Comparison of ENCODE assay signal across 8 mouse cellular contexts in the genomic region with DNA sequence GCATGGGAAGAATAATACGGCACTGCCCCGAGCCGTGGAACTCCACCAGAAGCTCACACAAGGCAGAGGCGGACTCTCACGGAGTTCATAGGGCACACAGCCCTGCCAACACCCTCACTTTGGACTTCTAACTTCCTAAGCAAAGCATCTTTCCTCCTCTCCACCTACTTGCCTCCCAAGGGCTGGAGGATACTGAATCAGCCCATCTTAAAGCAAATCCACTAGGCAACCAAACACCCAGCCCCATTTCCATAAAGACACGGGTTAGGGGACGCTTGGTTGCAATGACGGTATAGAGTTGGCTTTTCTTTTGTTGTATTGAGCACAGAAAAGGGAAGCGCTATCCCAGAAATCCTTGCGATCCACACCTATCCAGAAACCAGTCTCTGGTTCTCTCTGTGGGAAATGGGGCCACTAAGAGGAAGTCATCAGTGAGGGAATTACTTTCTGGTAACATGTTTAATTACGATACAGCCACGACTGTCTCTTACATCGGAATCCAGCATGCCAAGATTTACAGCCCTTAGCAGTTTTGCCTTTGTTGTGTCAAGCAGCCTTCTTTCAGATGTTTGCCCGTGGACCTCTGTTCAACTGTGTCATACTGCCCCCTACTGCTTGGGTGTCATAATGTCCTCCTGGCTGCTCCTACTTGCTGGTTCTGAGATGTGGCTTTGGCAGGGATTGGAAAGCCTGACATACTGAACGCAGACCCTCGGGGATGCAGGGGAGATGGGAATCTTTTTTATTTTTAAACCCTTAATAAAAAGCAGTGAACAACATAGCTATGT.
DNase-seq lines count a peak whose midpoint lies in the region; ATAC-seq lines count a peak whose summit lies in the region.

No protein-coding gene starts in this region.

- no peak overlapping the region for H3K27ac ChIP-seq in forebrain, embryonic 14.5 days (ENCODE audit: low read depth, low read length)
- H3K27ac ChIP-seq in hindbrain, embryonic 10.5 days = peak overlapping the region; percentile 76

- H3K4me2 ChIP-seq in forebrain, embryonic 14.5 days (ENCODE audit: low read length) = peak overlapping the region; percentile 12; the same call in 1 of the 2 replicates

- 31% methylated on average over 16 of the region's 16 CpGs for WGBS in forebrain, embryonic 14.5 days
- 33% methylated on average over 16 of the region's 16 CpGs for WGBS in hindbrain, embryonic 10.5 days

- H3K27me3 ChIP-seq in forebrain, embryonic 14.5 days (replicated peaks; ENCODE audit: control insufficient read depth, insufficient read depth, low read length) = no peaks in the 10 kb centered on the region
- no peaks in the 10 kb centered on the region for H3K27me3 ChIP-seq in hindbrain, embryonic 10.5 days (ENCODE audit: insufficient read depth, poor library complexity, severe bottlenecking)

- no peaks in the 10 kb centered on the region; the same call in 1 of the 2 replicates for H3K4me1 ChIP-seq in forebrain, embryonic 14.5 days (ENCODE audit: control insufficient read depth, insufficient read depth, low read length)
- peaks cover 8% of the 10 kb centered on the region for H3K4me1 ChIP-seq in hindbrain, embryonic 10.5 days (replicated peaks)

- no peak overlapping the region for H3K4me3 ChIP-seq in forebrain, embryonic 14.5 days (ENCODE audit: low read depth, low read length)
- peak overlapping the region; percentile 19; the same call in 1 of the 2 replicates for H3K4me3 ChIP-seq in hindbrain, embryonic 10.5 days

- no peaks in the 10 kb centered on the region for H3K9me3 ChIP-seq in forebrain, embryonic 14.5 days (replicated peaks; ENCODE audit: control insufficient read depth, low read length)
- 0 out of 2 replicates have a peak, but pooled peaks cover 3% of the 10 kb centered on the region for H3K9me3 ChIP-seq in hindbrain, embryonic 10.5 days

- ATAC-seq in cerebellum, adult (ENCODE audit: insufficient number of reproducible peaks, low FRiP score, low TSS enrichment) = peak; percentile 68
- peak; percentile 82 for ATAC-seq in forebrain, embryonic 14.5 days

- H3K9ac ChIP-seq in forebrain, embryonic 14.5 days (ENCODE audit: low read length) = peak overlapping the region; percentile 9

- H3K36me3 ChIP-seq in forebrain, embryonic 14.5 days (ENCODE audit: control insufficient read depth, insufficient read depth, low read length) = no peaks in the 10 kb centered on the region
- H3K36me3 ChIP-seq in hindbrain, embryonic 10.5 days = no peaks in the 10 kb centered on the region

- peak; percentile 63 for DNase-seq in Muller cell, postnatal 12 days (ENCODE audit: inconsistent ontology term)
- peak; percentile 90 for DNase-seq in forebrain, embryonic 14.5 days (ENCODE audit: low spot score)
- DNase-seq in hindbrain, embryonic 10.5 days (ENCODE audit: low spot score) = peak; percentile 86
- DNase-seq in layer of hippocampus, adult 8-10 months (ENCODE audit: low spot score in 2 of 2) = peak; percentile 16 to 63
- DNase-seq in lung, postnatal 14 days = peak; percentile 80
- DNase-seq in right cerebral cortex, adult 18-20 months = peak; percentile 54
- DNase-seq in urinary bladder, postnatal 36 days (ENCODE audit: low spot score in 2 of 2) = peak; percentile 44 to 51

Comparison
In these comparisons a context has a peak if more than half of its experiments do, and no peak if none do; other contexts are left out.
1. DNase-seq: peak in every context shown above with its lines; median percentile 90 in forebrain, embryonic 14.5 days; 86 in hindbrain, embryonic 10.5 days; 80 in lung, postnatal 14 days; 63 in Muller cell, postnatal 12 days; 54 in right cerebral cortex, adult 18-20 months; 48 in urinary bladder, postnatal 36 days; 40 in layer of hippocampus, adult 8-10 months.